15 mouse cellular contexts compared by ENCODE assay signal in genomic region chr16:95686901-95687300, GRCm38 (mm10).
"Had no signal": no experiment of that assay in that cellular context is flagged by ENCODE, and none has a peak within 500 bp of the region (broad histone marks: within the 10 kb centered on the region; RNA-seq: fewer than 3 reads in every experiment).

No protein-coding gene starts in this region.

- ATAC-seq: midbrain, embryonic 16.5 days had no signal

- H3K36me3 ChIP-seq: liver, embryonic 15.5 days; midbrain, embryonic 10.5 days; midbrain, embryonic 12.5 days; neural tube, embryonic 12.5 days had no signal

- H3K4me3 ChIP-seq: liver, embryonic 15.5 days; midbrain, embryonic 10.5 days; midbrain, embryonic 12.5 days; myocyte; neural tube, embryonic 12.5 days had no signal

- H3K27ac ChIP-seq: liver, embryonic 15.5 days; midbrain, embryonic 10.5 days; midbrain, embryonic 12.5 days; neural tube, embryonic 12.5 days had no signal

- H3K4me1 ChIP-seq: midbrain, embryonic 12.5 days had no signal

- H3K9ac ChIP-seq: liver, embryonic 15.5 days; lung, embryonic 14.5 days; midbrain, embryonic 12.5 days; neural tube, embryonic 12.5 days had no signal

- DNase-seq: lung, adult 18-20 months; lung, embryonic 14.5 days; lung, postnatal 10 days; lung, postnatal 4 days; midbrain, embryonic 14.5 days; right cerebral cortex, postnatal 14 days; spleen, adult 18-20 months; thymus, adult 2 months; thymus, postnatal 36 days had no signal

- H3K4me2 ChIP-seq: liver, embryonic 15.5 days; lung, embryonic 14.5 days; midbrain, embryonic 12.5 days; neural tube, embryonic 12.5 days had no signal

- H3K27me3 ChIP-seq: liver, embryonic 15.5 days; midbrain, embryonic 12.5 days; neural tube, embryonic 12.5 days had no signal

- H3K9me3 ChIP-seq: liver, embryonic 15.5 days; midbrain, embryonic 10.5 days; midbrain, embryonic 12.5 days; neural tube, embryonic 12.5 days had no signal
